Mouse (Mus musculus) neural tube, embryonic 10.5 days (tissue): Measurements from ENCODE around the gene Myh14.

Source experiments
- DNase-seq: peaks from one replicate; pipeline ENCODE4 v3.0.0-alpha.2; 2017; ENCODE audit warnings: low spot score; ENCODE audit errors: extremely low spot score

Myh14 gene

GRCm38 (mm10) chr7:44672193-44672592 is 1.6 kb upstream of the Myh14 start:
- no peak for DNase-seq

DNA sequence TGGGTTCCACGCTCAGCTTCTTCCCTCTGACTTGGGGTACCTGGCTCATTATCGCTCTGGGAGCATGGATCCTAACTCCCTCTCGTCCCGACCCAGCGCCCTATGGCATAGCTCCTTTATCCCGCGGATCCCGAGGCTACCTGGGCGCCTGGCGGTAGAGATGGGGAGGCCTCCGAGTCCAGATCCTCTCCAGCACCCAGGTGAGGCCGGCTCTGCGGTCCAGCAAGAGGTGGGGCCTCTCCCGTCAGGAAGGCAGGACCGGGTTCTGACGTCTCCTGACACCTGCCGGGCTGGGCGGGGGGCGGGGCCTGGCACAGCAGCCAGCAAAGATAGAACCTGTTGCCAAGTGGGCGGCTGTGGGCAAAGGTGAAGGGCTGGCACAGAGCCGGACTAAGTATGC is 1.5 kb downstream of the Myh14 start:
- DNase-seq, result no peak

DNA sequence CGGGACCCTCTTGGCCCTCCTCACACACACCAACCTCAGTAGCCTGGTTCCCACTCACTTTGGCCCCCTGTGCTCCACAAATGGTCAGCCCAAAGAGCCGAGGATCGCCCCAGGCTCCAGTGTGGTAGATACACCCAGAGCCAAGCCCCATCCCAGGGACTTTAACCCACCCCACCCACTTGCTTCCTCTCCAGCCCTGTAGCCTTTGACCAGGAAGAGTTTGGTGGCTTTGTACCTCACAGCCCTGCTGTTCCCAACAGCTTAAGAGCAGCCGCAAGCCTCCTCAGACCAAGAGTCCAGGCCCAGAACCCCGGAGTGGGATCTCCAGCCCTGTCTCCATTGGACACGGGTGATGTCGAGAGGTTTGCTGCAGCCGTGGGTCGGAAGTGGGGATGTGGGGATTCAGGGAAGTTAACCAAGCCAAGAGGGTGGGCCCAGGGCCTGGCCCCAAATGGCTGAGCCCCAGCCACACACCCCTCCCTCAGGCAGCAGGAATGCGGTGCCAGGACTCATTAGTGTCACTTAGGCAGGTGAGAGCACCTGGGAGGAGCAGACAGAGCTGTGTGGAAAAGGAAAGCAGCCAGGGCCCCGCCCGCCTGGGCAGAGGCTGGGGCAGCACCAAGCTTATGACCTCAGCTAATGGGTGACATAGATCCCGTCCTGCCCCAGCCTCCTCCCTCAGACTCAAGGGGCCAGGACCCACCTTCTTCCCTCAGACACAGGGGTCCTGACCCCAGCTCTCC is 2.5 kb downstream of the Myh14 start:
- no peak for DNase-seq

- DNase-seq, result no peak
Measured at GRCm38 (mm10) chr7:44666462-44666861, 4.2 kb downstream of the Myh14 start.

GRCm38 (mm10) chr7:44664731-44665130 is 5.9 kb downstream of the Myh14 start:
- DNase-seq, result no peak

- no peak for DNase-seq
Measured at GRCm38 (mm10) chr7:44663546-44663945, 7.1 kb downstream of the Myh14 start.

GRCm38 (mm10) chr7:44662569-44662968 is 8.1 kb downstream of the Myh14 start:
- no peak for DNase-seq

DNA sequence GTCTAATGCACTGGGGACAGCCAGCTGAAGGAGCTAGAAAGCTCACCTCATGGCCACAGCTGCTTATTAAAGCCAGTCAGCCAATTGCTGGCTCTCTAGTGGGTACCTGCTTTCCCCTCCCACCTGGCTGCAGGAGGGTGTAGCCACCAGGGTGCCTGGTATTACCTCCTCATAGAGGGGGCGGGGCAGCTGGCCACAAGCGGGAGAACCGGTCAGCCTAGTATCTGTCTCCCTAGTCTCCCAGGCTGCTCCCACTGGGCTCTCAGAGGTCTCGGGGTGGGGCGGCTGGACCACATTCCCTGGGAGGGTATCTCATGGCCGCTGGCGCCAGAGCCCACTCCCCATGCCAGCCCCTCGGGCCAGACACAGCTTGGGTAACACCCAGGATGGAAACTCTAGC is 8.5 kb downstream of the Myh14 start:
- no peak for DNase-seq

DNA sequence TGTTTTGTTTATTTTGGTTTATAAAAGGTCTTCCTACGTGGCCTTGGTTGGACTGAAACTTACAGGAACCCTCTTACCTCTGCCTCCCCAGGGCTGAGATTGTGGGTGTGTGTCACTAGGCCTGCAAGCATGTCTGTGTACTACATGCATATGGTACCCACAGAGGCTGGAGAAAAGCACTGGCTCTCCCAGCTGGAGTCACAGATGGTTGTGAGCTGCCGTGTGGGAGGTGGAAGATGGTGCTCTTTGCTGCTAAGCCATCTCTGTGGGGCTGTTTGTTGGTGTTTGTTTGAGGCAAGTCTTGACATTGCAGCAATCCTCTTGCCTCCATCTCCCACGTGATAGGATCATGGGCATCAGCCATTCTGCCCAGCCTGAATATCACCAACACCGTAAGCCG is 9.4 kb downstream of the Myh14 start:
- no peak for DNase-seq

DNA sequence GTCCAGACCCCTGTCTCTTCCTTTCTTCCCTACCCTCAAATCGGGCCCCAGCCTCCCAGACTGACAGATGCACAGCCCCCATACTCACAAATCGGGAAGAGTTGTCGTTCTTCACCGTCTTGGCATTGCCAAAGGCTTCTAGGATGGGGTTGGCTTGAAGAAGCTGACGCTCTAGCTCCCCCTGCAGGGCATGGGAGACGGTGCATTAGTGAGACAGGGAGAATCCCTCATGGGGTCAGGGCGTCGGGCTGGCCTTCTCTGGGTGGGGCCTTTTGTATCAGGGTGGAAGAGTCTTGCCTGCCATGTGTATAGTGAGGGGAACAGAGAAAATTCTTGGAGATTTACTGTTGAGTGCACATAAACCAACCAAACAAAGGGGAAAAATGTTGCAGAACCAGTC is 15.1 kb downstream of the Myh14 start:
- DNase-seq, result peak; percentile 47

DNA sequence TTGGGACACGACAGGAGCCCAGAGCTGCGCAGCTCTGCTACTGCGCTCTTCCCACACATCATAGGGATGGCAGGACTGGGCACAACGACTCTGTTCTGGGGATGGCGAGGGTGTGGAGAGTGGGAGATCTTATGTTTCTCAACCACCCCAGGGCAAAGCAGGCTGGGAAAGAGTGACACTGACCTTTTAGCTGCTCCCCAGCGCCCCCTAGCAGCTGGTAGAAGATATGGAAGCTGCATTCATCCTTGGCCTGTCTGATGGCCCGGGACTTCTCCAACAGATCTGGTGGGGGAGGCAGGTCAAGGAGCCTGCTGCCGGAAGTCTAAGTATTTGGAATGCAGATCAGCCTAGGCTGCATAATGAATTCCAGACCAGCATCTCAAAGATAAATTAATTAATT is 16.9 kb downstream of the Myh14 start:
- no peak for DNase-seq

DNA sequence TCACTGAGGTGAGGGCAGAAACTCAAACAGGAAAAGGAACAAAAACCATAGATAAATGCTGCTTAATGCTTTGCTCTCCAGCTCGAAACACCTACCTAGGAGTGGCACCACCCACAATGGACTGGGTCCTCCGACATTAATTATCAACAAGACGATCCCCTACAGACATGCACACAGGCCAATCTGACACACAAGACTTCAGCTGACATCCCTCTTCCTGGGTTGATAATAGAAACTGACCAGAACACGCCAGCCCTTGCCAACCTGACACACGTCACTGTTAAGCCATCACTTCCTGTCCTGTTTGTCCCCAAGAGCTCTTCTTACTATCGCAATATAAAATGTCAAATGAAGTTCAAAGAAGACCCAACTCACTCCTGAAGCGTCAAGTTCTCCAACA is 19.2 kb downstream of the Myh14 start:
- DNase-seq, result no peak

DNA sequence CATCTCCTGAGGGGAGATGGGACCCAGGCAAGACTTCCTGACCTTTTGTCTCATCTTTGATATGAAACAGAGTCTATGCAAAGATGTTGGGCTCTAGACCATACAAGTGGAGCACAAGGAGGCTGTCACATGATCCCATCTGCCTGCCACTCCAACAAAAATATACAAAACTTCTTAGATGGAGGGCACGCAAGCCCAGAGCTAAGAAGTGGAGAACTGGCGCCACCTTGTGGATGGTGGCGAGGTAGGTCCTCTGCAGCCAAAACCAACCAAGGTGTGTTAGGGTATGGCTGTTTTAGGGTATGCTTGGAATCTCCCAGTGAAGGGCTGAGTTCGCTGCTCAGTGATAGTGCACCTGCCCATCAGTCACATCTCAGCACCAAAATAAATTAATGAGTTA is 20.7 kb downstream of the Myh14 start:
- peak; percentile 52 for DNase-seq

GRCm38 (mm10) chr7:44649094-44649610 is 21.5 kb downstream of the Myh14 start:
- DNase-seq, result no peak

DNA sequence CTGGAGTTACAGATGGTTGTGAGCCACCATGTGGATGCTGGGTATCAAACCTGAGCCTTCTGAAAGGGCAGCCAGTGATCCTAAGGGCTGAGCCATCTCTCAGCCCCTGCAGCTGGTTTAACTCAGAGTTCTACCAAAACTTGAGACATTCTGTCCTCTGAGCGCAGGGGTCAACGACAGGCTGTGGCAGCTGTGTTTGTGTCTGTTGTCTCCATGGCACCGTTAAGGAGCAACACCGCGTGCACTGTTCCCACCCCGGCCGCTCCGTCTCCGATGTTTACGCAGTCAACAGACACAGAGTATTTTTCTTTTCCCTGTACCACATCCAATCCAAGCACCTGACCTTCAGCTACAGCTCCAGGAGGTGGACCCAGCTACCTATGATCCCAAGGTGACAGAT is 22.9 kb downstream of the Myh14 start:
- no peak for DNase-seq

DNA sequence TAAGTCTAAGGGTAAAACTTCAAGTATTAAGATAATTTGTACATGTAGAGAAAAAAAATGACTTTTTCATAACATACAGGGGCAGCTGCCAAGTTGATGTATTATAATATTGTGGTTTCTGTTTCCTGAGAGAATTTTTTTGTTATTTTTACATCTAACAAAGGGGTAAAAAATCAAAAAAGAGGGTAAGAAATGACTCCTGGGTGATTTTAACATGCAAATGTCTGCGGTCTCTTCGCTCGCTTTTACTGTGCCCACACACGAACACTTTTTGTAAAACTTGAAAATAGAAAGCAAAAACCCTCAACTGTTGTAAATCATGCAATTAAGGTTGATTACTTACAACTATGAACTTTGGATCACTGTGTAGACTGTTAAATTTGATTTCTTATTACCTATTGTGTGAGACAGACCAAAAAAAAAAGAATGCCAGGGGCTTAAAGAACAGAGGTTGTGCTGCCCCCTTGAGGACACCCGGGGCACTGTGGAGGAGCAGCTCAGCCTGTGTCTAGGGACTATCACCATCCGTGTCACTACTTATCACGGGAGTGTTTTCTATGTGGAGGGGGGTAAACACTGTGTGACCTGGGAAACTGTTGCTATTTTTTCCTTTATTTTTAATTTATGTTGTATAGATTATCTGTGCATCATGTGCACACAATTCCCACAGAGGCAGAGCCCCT is 23.5 kb downstream of the Myh14 start:
- peak; percentile 55 for DNase-seq

- DNase-seq, result no peak
Measured at GRCm38 (mm10) chr7:44645951-44646350, 24.7 kb downstream of the Myh14 start.

DNA sequence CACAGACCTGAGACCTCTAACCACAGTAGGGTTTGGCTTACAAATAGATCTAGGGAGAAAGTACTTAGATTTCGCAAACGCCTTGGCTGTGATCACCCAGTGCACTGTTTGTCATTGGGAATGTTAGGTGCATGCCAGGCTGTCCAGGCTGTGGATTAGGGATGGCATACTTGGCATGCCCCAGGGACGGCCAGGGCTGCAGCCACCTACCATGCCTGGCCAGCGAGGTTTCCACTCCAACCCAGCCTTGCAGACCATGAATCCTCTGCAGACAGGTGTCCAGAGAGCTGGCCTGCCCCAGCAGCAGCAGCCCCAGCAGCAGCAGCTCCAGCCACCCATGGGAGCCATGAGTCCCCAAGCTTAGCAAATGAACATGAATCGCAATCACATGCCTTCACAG is 25.4 kb downstream of the Myh14 start:
- DNase-seq, result no peak

- no peak for DNase-seq
Measured at GRCm38 (mm10) chr7:44641887-44642286, 28.8 kb downstream of the Myh14 start.

GRCm38 (mm10) chr7:44640843-44641605 is 29.6 kb downstream of the Myh14 start:
- DNase-seq, result no peak

DNA sequence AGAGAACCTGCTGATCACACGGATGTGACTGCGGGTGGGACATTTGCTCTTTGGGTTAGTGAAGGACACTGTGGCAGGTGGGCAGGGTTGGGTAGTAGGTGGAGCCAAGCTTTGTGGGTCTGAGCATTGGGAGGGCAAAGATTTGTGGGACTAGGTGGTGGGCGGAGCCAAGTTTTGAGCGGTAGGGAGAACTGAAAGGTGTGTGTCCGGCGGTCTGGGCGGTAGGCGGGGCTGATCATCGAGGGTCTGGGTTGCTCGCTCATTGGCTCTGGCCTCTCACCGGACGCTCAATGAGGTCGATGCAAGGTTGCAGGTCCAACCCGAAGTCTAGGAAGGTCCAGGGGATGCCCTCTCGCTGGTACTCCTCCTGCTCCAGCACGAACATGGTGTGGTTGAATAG is 32.0 kb downstream of the Myh14 start:
- DNase-seq, result no peak

- no peak for DNase-seq
Measured at GRCm38 (mm10) chr7:44636684-44637083, 34.0 kb downstream of the Myh14 start.
